Mouse (Mus musculus) hindbrain, embryonic 14.5 days (tissue): ENCODE data around the gene Htra1. TPM values are rescaled to one million over a fixed set of nuclear protein-coding genes. Genes with fewer than 3 reads are reported as not detected.

ENCODE experiments used
- ATAC-seq: fragments of 200-750 bp; cut with Nextera tagmentation; 2 replicates; pipeline ENCODE4 v1.8.0; 2017; ENCODE audit warnings: moderate number of reproducible peaks, mild to moderate bottlenecking, moderate TSS enrichment, moderate library complexity; ENCODE audit not compliant: low FRiP score
- DNase-seq: peaks from one replicate; pipeline ENCODE4 v3.0.0-alpha.2; 2015; ENCODE audit warnings: low spot score
- H3K27ac ChIP-seq: fragments of 300-500 bp; sonication (generic); 2 replicates; pipeline ENCODE4 v1.5.1; 2014; ENCODE audit warnings: mild to moderate bottlenecking, moderate library complexity
- H3K27me3 ChIP-seq: fragments of 300-500 bp; sonication (generic); 2 replicates; pipeline ENCODE4 v1.6.1; 2014; ENCODE audit warnings: mild to moderate bottlenecking, low read length, mixed read lengths; ENCODE audit not compliant: control insufficient read depth, insufficient read depth
- H3K36me3 ChIP-seq: fragments of 300-500 bp; sonication (generic); replicated peaks from 2 replicates; pipeline ENCODE4 v1.6.1; 2014; ENCODE audit not compliant: control insufficient read depth, insufficient read depth
- H3K4me1 ChIP-seq: fragments of 300-500 bp; sonication (generic); replicated peaks from 2 replicates; pipeline ENCODE4 v1.6.1; 2014; ENCODE audit warnings: antibody characterized with exemption, low read length, mixed read lengths; ENCODE audit not compliant: control insufficient read depth, insufficient read depth
- H3K4me2 ChIP-seq: fragments of 300-500 bp; sonication (generic); replicated peaks from 2 replicates; pipeline ENCODE4 v1.6.1; 2014; ENCODE audit warnings: mild to moderate bottlenecking, moderate library complexity
- H3K4me3 ChIP-seq: fragments of 300-500 bp; sonication (generic); replicated peaks from 2 replicates; pipeline ENCODE4 v1.5.1; 2014; ENCODE audit warnings: mild to moderate bottlenecking, low read length
- H3K9ac ChIP-seq: fragments of 300-500 bp; sonication (generic); 2 replicates; pipeline ENCODE4 v1.6.1; 2014
- H3K9me3 ChIP-seq: fragments of 300-500 bp; sonication (generic); 2 replicates; pipeline ENCODE4 v1.6.1; 2016; ENCODE audit warnings: low read length; ENCODE audit not compliant: control insufficient read depth
- WGBS: fragments of 180-500 bp; shearing (Covaris S2); extraction: QIAGEN DNeasy Blood & Tissue Kit; methylation state at CpG from one replicate; pipeline ENCODE4 v1.1.7; 2014; 5-methylcytosine and 5-hydroxymethylcytosine counted together
- polyA plus RNA-seq: library from polyadenylated mRNA; unstranded; fragments of >200 nt; fragmentation: Nextera tagmentation; extraction: Ambion mirVana; gene quantifications from 2 replicates; pipeline ENCODE4 v1.2.1, GENCODE M21; 2014

Gene Htra1
- polyA plus RNA-seq, 1 experiment from 2014 or later = 22.9 TPM

DNA sequence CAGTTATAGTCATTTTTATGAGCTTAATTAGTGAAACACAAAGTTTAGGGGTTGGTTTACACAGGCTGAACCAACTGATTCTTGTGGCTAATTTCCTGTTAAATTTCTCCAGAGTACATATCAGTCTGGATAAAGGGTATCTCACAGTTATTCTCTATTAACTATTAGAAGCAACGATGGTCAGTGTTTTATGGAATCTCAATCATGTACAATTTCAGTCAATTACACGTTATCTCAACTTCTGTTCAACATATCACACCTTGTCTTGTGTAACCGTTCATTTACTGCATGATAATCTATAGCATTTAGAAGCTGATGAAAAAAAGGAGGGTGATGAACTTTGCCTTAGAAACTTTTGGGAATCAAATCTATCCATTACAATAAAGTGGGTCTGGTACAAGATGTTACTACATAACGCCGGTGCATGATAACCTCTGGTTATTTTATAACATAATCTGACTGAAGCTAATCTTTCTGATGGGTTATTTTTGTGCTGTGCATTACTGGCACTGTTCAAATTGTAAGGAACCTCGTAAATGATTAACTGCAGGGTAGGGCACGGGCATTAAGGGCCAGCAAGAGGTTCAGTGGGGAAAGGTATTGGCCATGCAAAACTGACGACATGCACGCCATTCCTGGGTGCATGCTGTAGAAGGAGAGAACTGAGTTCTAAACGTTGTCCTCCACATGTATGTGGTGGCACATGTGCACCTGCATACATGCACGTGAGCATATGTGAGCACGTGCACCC is 66.2 kb downstream of the Htra1 start:
- H3K27ac ChIP-seq = no peak overlapping the region
- DNase-seq (no peak), ATAC-seq (no peak)
- H3K27me3 ChIP-seq = no peaks in the 10 kb centered on the region
- H3K4me1 ChIP-seq = no peaks in the 10 kb centered on the region
- H3K4me2 ChIP-seq = no peak overlapping the region
- peaks cover 6% of the 10 kb centered on the region for H3K9me3 ChIP-seq
- WGBS = 92% methylated on average over 12 of the region's 12 CpGs
- H3K9ac ChIP-seq = no peak overlapping the region
- no peak overlapping the region for H3K4me3 ChIP-seq
- H3K36me3 ChIP-seq = no peaks in the 10 kb centered on the region

GRCm38 (mm10) chr7:131004071-131004470 is 68.2 kb downstream of the Htra1 start:
- no peak overlapping the region for H3K4me3 ChIP-seq
- H3K36me3 ChIP-seq = no peaks in the 10 kb centered on the region
- no peaks in the 10 kb centered on the region for H3K4me1 ChIP-seq
- WGBS = 85% methylated on average over 5 of the region's 5 CpGs
- ATAC-seq (no peak), DNase-seq (no peak)
- H3K9ac ChIP-seq = no peak overlapping the region
- peaks cover 11% of the 10 kb centered on the region for H3K9me3 ChIP-seq
- H3K27ac ChIP-seq = no peak overlapping the region
- H3K4me2 ChIP-seq = no peak overlapping the region
- H3K27me3 ChIP-seq = no peaks in the 10 kb centered on the region

DNA sequence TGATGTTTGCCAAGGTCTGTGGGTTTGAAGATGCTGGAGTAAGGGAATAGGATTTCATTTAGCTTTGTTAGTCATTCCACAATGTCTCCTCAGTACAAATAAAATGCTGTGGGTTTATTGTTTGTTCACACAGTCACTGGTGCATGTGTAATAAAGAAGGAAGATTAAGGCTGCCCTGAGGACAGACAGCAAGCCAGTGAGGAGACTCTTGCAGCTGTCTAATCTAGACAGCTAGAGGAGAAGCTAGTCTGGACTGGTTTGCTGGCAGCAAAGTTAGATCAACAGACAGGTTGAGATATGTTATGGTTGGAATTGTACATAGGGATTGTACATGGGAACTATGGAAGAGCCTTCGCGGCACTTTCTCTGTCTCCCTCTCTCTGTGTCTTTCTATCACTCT is 71.3 kb downstream of the Htra1 start:
- DNase-seq (no peak), ATAC-seq (no peak)
- Histone ChIP-seq H3K27ac (no peak overlapping the region), H3K9me3 (peaks cover 11% of the 10 kb centered on the region), H3K36me3 (no peaks in the 10 kb centered on the region), H3K4me2 (no peak overlapping the region), H3K27me3 (no peaks in the 10 kb centered on the region), H3K4me3 (no peak overlapping the region), H3K4me1 (no peaks in the 10 kb centered on the region), H3K9ac (no peak overlapping the region)
- WGBS = 100% methylated on average over 2 of the region's 2 CpGs

GRCm38 (mm10) chr7:131009178-131009577 is 73.3 kb downstream of the Htra1 start:
- Histone ChIP-seq H3K27me3 (no peaks in the 10 kb centered on the region), H3K9ac (no peak overlapping the region), H3K36me3 (no peaks in the 10 kb centered on the region), H3K27ac (no peak overlapping the region), H3K4me2 (no peak overlapping the region), H3K4me3 (no peak overlapping the region), H3K4me1 (no peaks in the 10 kb centered on the region), H3K9me3 (peaks cover 18% of the 10 kb centered on the region)
- ATAC-seq (no peak), DNase-seq (no peak)
- WGBS = 85% methylated on average over 5 of the region's 5 CpGs

GRCm38 (mm10) chr7:131011901-131012300 is 76.0 kb downstream of the Htra1 start:
- no peak overlapping the region for H3K27ac ChIP-seq
- no peak overlapping the region for H3K4me2 ChIP-seq
- H3K9ac ChIP-seq = no peak overlapping the region
- no peaks in the 10 kb centered on the region for H3K27me3 ChIP-seq
- H3K36me3 ChIP-seq = no peaks in the 10 kb centered on the region
- 92% methylated on average over 1 of the region's 1 CpGs for WGBS
- H3K9me3 ChIP-seq = peaks cover 16% of the 10 kb centered on the region
- no peak for ATAC-seq
- H3K4me1 ChIP-seq = no peaks in the 10 kb centered on the region
- no peak for DNase-seq
- no peak overlapping the region for H3K4me3 ChIP-seq

DNA sequence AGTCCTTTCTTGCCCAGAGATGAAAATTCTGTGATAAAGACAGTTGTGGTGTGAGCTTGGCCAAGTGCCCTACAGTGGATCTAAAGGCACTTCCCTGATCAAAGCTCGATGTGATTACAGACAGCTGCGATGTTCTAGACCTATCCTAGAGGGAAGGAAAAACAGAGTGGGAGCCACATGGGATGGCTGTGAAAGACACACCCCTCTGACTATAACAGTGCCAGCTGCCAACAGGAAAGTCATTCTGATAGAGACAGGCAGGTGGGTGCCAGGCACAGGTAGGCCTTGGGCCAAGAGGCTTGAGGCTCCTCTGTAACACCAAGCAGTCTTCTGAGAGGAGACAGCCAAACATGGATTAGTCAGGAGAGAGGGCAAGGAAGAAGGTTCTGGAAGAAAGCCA is 83.3 kb downstream of the Htra1 start:
- H3K36me3 ChIP-seq = no peaks in the 10 kb centered on the region
- H3K4me1 ChIP-seq = no peaks in the 10 kb centered on the region
- peaks cover 5% of the 10 kb centered on the region for H3K9me3 ChIP-seq
- 98% methylated on average over 2 of the region's 2 CpGs for whole genome bisulfite sequencing
- H3K9ac ChIP-seq = no peak overlapping the region
- no peak overlapping the region for H3K27ac ChIP-seq
- DNase-seq (no peak), ATAC-seq (no peak)
- no peaks in the 10 kb centered on the region for H3K27me3 ChIP-seq
- H3K4me3 ChIP-seq = no peak overlapping the region
- no peak overlapping the region for H3K4me2 ChIP-seq

- WGBS = 72% methylated on average over 1 of the region's 1 CpGs
- H3K4me2 ChIP-seq = no peak overlapping the region
- H3K9ac ChIP-seq = no peak overlapping the region
- H3K4me1 ChIP-seq = no peaks in the 10 kb centered on the region
- DNase-seq (no peak), ATAC-seq (no peak)
- H3K4me3 ChIP-seq = no peak overlapping the region
- H3K9me3 ChIP-seq = no peaks in the 10 kb centered on the region
- H3K36me3 ChIP-seq = no peaks in the 10 kb centered on the region
- H3K27ac ChIP-seq = no peak overlapping the region
- no peaks in the 10 kb centered on the region for H3K27me3 ChIP-seq
Measured at GRCm38 (mm10) chr7:131024807-131025206, 88.9 kb downstream of the Htra1 start.

DNA sequence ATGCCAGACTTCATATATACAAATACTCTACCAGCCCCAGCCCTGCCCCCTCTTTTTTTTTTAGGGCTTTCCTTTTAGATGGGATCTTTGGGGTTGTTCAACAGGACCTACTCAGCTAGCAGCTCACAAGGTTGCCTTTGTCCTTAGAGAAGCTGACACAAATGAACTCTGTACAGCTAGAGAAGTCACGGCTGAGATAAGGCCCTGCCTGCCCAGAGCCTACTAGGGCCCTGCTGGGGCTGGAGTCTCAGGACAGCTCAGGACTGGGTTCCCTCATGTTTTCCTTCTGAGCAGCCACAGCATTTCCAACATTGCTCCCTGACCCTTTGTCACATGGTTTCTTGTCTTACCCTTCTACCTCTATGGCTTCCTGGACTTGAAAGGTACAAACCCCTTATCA is 91.6 kb downstream of the Htra1 start:
- ATAC-seq (no peak), DNase-seq (no peak)
- Histone ChIP-seq H3K4me1 (no peaks in the 10 kb centered on the region), H3K36me3 (no peaks in the 10 kb centered on the region), H3K4me2 (no peak overlapping the region), H3K27me3 (no peaks in the 10 kb centered on the region), H3K4me3 (no peak overlapping the region), H3K9ac (no peak overlapping the region), H3K27ac (no peak overlapping the region), H3K9me3 (no peaks in the 10 kb centered on the region)
- 74% methylated on average over 1 of the region's 1 CpGs for WGBS

DNA sequence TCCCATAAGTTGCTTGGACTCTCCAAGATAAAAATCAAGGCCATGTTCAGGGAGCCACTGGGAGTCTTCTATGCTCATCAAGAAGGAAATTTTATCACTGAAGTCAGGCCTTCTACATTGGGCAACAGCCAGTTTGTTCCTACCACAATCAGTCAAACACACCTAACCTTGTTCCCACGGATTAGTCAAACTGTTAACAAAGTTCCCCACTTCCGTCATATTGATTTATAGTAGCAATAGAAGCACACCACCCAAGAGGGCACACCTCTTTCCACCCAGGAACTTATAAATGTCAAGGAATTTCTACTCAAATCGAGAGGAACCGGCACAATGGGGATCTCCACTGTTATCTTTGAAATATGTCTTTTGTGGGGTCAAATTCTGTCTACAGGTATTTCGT is 95.8 kb downstream of the Htra1 start, which contains the start of gene Dmbt1:
TSS of gene Dmbt1 (plus strand) at position 299 of the 400 bp plus-strand sequence.
- no peak within 1 kb of the TSS for H3K27ac ChIP-seq
- H3K4me1 ChIP-seq = no peaks in the 10 kb centered on the region
- H3K27me3 ChIP-seq = no peaks in the 10 kb centered on the region
- no peak within 1 kb of the TSS for H3K4me2 ChIP-seq
- ATAC-seq (no peak), DNase-seq (no peak)
- no peaks in the 10 kb centered on the region for H3K9me3 ChIP-seq
- WGBS = 89% methylated on average over 5 of the region's 5 CpGs
- no peaks in the 10 kb centered on the region for H3K36me3 ChIP-seq
- H3K4me3 ChIP-seq = no peak within 1 kb of the TSS
- no peak within 1 kb of the TSS for H3K9ac ChIP-seq
